In genomic region chr6:93273917-93274513, GRCm38 (mm10) we compare ENCODE assay signal across 9 mouse cellular contexts.
DNase-seq lines count a peak whose midpoint lies in the region; ATAC-seq and TF ChIP-seq lines count a peak whose summit lies in the region.
"Had no signal": no experiment of that assay in that cellular context is flagged by ENCODE, and none has a peak within 500 bp of the region (broad histone marks: within the 10 kb centered on the region; RNA-seq: fewer than 3 reads in every experiment).

No protein-coding gene starts in this region.

- no peaks in the 10 kb centered on the region for H3K36me3 ChIP-seq in kidney, postnatal 0 days (ENCODE audit: insufficient read depth, low read length)
- no peaks in the 10 kb centered on the region for H3K36me3 ChIP-seq in forebrain, embryonic 15.5 days
- H3K36me3 ChIP-seq: liver, embryonic 15.5 days had no signal

- H3K4me1 ChIP-seq in kidney, postnatal 0 days (replicated peaks; ENCODE audit: insufficient read depth, low read length) = no peaks in the 10 kb centered on the region
- H3K4me1 ChIP-seq in forebrain, embryonic 15.5 days = no peaks in the 10 kb centered on the region
- H3K4me1 ChIP-seq: liver, embryonic 15.5 days had no signal

- intact Hi-C loops in gastrocnemius, postnatal 36 days (cut with DNase I) = no loop called here
- intact Hi-C loops in left cerebral cortex, postnatal 4 days (cut with DNase I) = no loop called here

- H3K27me3 ChIP-seq in kidney, postnatal 0 days (ENCODE audit: insufficient read depth, low read length) = no peaks in the 10 kb centered on the region
- H3K27me3 ChIP-seq in forebrain, embryonic 15.5 days = no peaks in the 10 kb centered on the region
- H3K27me3 ChIP-seq: liver, embryonic 15.5 days had no signal

- H3K4me2 ChIP-seq in kidney, postnatal 0 days (ENCODE audit: low read length) = no peak overlapping the region
- no peak overlapping the region for H3K4me2 ChIP-seq in forebrain, embryonic 15.5 days (replicated peaks)
- H3K4me2 ChIP-seq: liver, embryonic 15.5 days had no signal

- no peak overlapping the region for H3K9ac ChIP-seq in kidney, postnatal 0 days (ENCODE audit: low read depth, low read length)
- no peak overlapping the region for H3K9ac ChIP-seq in forebrain, embryonic 15.5 days (replicated peaks)
- H3K9ac ChIP-seq: liver, embryonic 15.5 days had no signal

- DNase-seq in testis, postnatal 14 days (ENCODE audit: low spot score) = peak; percentile 9
- no peak for DNase-seq in testis, postnatal 10 days (ENCODE audit: low spot score)
- peak; percentile 9 to 16 for DNase-seq in gastrocnemius, postnatal 36 days
- DNase-seq in kidney, postnatal 0 days (ENCODE audit: low spot score) = peak; percentile 57
- peak; percentile 24 for DNase-seq in yolk sac, embryonic 10.5 days (ENCODE audit: low spot score)
- no peak for DNase-seq in thymus, postnatal 0 days (ENCODE audit: low spot score)
- DNase-seq in left cerebral cortex, postnatal 4 days = no peak

- no peak overlapping the region for H3K27ac ChIP-seq in kidney, postnatal 0 days
- no peak overlapping the region for H3K27ac ChIP-seq in forebrain, embryonic 15.5 days (replicated peaks)
- H3K27ac ChIP-seq: liver, embryonic 15.5 days had no signal

- WGBS in kidney, postnatal 0 days = 17% methylated on average over 12 of the region's 12 CpGs
- WGBS in forebrain, embryonic 15.5 days = 89% methylated on average over 12 of the region's 12 CpGs

- ATAC-seq in kidney, postnatal 0 days (replicated peaks; ENCODE audit: low FRiP score, low read depth) = no peak
- ATAC-seq in forebrain, embryonic 15.5 days (replicated peaks) = no peak

- H3K9me3 ChIP-seq in kidney, postnatal 0 days (replicated peaks; ENCODE audit: low read length) = no peaks in the 10 kb centered on the region
- no peaks in the 10 kb centered on the region for H3K9me3 ChIP-seq in forebrain, embryonic 15.5 days
- H3K9me3 ChIP-seq: liver, embryonic 15.5 days had no signal

- no peak for TF ChIP-seq CTCF in kidney, postnatal 0 days (IDR thresholded peaks at IDR 0.05; ENCODE audit: low read depth)

- no peak overlapping the region for H3K4me3 ChIP-seq in kidney, postnatal 0 days (replicated peaks; ENCODE audit: low read depth, low read length)
- H3K4me3 ChIP-seq in forebrain, embryonic 15.5 days = no peak overlapping the region
- H3K4me3 ChIP-seq: liver, embryonic 15.5 days had no signal

Comparison
In these comparisons a context has a peak if more than half of its experiments do, and no peak if none do; other contexts are left out.
1. DNase-seq: peak in testis, postnatal 14 days (single experiment), gastrocnemius, postnatal 36 days (2 of 2), kidney, postnatal 0 days (single experiment) and yolk sac, embryonic 10.5 days (single experiment); none in testis, postnatal 10 days (single experiment), thymus, postnatal 0 days (single experiment) and left cerebral cortex, postnatal 4 days (single experiment).